Mouse (Mus musculus): ENCODE results near the gene Dna2.

DNA sequence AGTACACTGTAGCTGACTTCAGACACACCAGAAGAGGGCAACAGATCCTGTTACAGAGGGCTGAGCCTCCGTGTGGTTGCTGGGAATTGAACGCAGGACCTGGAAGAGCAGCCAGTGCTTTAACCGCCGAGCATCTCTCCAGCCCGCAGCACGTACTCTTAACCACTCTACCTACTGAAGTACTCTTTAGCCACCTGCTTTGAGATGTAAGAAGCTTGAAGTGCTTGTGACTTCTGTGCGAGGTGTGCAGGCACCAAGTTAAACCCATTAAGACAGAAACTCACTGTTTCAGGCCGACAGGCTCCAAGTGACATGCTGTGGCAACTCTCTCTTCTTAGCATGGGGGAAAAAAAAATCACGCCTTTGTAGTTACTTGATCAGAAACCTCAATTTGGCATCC lies 67.3 kb downstream of the Dna2 start:
- TF ChIP-seq CTCF (IDR thresholded peaks at IDR 0.05; ENCODE audit: borderline replicate concordance, insufficient read depth, low read length) (no peak), POLR2A (IDR thresholded peaks at IDR 0.05; ENCODE audit: low read depth, low read length) (no peak)

All from embryonic fibroblast, embryonic 13.5 days (primary cell).